Mouse (Mus musculus): ENCODE data around the gene Grcc10. TPM values are rescaled to one million over a fixed set of nuclear protein-coding genes. Genes with fewer than 3 reads are reported as not detected.

The Grcc10 gene
- total and polyA plus RNA-seq, 2 experiments, result 140 to 203 TPM

GRCm38 (mm10) chr6:124759259-124759658, 18.1 kb upstream of the Grcc10 start:
- Histone ChIP-seq H3K4me3 (ENCODE audit: insufficient read depth, low read depth, low read length) (no peak overlapping the region), H3K27ac (replicated peaks; ENCODE audit: insufficient read depth, low read depth, low read length) (no peak overlapping the region), H3K79me2 (ENCODE audit: control insufficient read depth, insufficient read depth, low read length) (peaks cover 23% of the 10 kb centered on the region), H3K27me3 (ENCODE audit: control insufficient read depth, insufficient read depth, low read length) (no peaks in the 10 kb centered on the region), H3K4me1 (ENCODE audit: control insufficient read depth, insufficient read depth, low read length) (peaks cover 26% of the 10 kb centered on the region), H3K36me3 (ENCODE audit: control insufficient read depth, insufficient read depth, low read length) (no peaks in the 10 kb centered on the region), H3K9ac (ENCODE audit: low read depth, low read length) (no peak overlapping the region)
- DNase-seq (ENCODE audit: extremely low read depth, low read depth, low spot score), result peak; percentile 73
- TF ChIP-seq CTCF (IDR thresholded peaks at IDR 0.05; ENCODE audit: low read depth, low read length) (peak; percentile 96), POLR2A (IDR thresholded peaks at IDR 0.05; ENCODE audit: extremely low read depth, insufficient read depth, low read length) (no peak)
- WGBS, result 2% methylated on average over 5 of the region's 5 CpGs

- WGBS, result 33% methylated on average over 2 of the region's 2 CpGs
- Histone ChIP-seq H3K36me3 (ENCODE audit: control insufficient read depth, insufficient read depth, low read length) (no peaks in the 10 kb centered on the region), H3K4me3 (ENCODE audit: insufficient read depth, low read depth, low read length) (no peak overlapping the region), H3K79me2 (ENCODE audit: control insufficient read depth, insufficient read depth, low read length) (peaks cover 23% of the 10 kb centered on the region), H3K9ac (ENCODE audit: low read depth, low read length) (no peak overlapping the region), H3K27ac (replicated peaks; ENCODE audit: insufficient read depth, low read depth, low read length) (peak overlapping the region; percentile 39; the same call in 1 of the 2 replicates), H3K27me3 (ENCODE audit: control insufficient read depth, insufficient read depth, low read length) (no peaks in the 10 kb centered on the region), H3K4me1 (ENCODE audit: control insufficient read depth, insufficient read depth, low read length) (peaks cover 29% of the 10 kb centered on the region)
- DNase-seq (ENCODE audit: extremely low read depth, low read depth, low spot score), result no peak
- no peak for TF ChIP-seq POLR2A (IDR thresholded peaks at IDR 0.05; ENCODE audit: extremely low read depth, insufficient read depth, low read length)
- TF ChIP-seq CTCF (IDR thresholded peaks at IDR 0.05; ENCODE audit: low read depth, low read length), result no peak
Observed at GRCm38 (mm10) chr6:124758849-124759232, 17.7 kb upstream of the Grcc10 start.

- Histone ChIP-seq H3K27ac (replicated peaks; ENCODE audit: insufficient read depth, low read depth, low read length) (peak overlapping the region; percentile 39), H3K4me3 (ENCODE audit: insufficient read depth, low read depth, low read length) (no peak overlapping the region), H3K27me3 (ENCODE audit: control insufficient read depth, insufficient read depth, low read length) (no peaks in the 10 kb centered on the region), H3K9ac (ENCODE audit: low read depth, low read length) (peak overlapping the region; percentile 22; the same call in 1 of the 2 replicates), H3K36me3 (ENCODE audit: control insufficient read depth, insufficient read depth, low read length) (peaks cover 2% of the 10 kb centered on the region; the same call in 1 of the 2 replicates), H3K4me1 (ENCODE audit: control insufficient read depth, insufficient read depth, low read length) (peaks cover 33% of the 10 kb centered on the region), H3K79me2 (ENCODE audit: control insufficient read depth, insufficient read depth, low read length) (peaks cover 27% of the 10 kb centered on the region)
- peak; percentile 82 for DNase-seq (ENCODE audit: extremely low read depth, low read depth, low spot score)
- TF ChIP-seq POLR2A (IDR thresholded peaks at IDR 0.05; ENCODE audit: extremely low read depth, insufficient read depth, low read length) (0 out of 2 replicates have a peak, but pooled peaks have one; percentile 15), CTCF (IDR thresholded peaks at IDR 0.05; ENCODE audit: low read depth, low read length) (no peak)
- WGBS, result 42% methylated on average over 5 of the region's 5 CpGs
Observed at GRCm38 (mm10) chr6:124757909-124758848, 17.0 kb upstream of the Grcc10 start.

GRCm38 (mm10) chr6:124757351-124757880, 16.2 kb upstream of the Grcc10 start:
- DNase-seq (ENCODE audit: extremely low read depth, low read depth, low spot score), result no peak
- Histone ChIP-seq H3K9ac (ENCODE audit: low read depth, low read length) (peak overlapping the region; percentile 100), H3K4me3 (ENCODE audit: insufficient read depth, low read depth, low read length) (peak overlapping the region; percentile 71; the same call in 1 of the 2 replicates), H3K36me3 (ENCODE audit: control insufficient read depth, insufficient read depth, low read length) (peaks cover 2% of the 10 kb centered on the region; the same call in 1 of the 2 replicates), H3K79me2 (ENCODE audit: control insufficient read depth, insufficient read depth, low read length) (peaks cover 29% of the 10 kb centered on the region), H3K27ac (replicated peaks; ENCODE audit: insufficient read depth, low read depth, low read length) (peak overlapping the region; percentile 46), H3K27me3 (ENCODE audit: control insufficient read depth, insufficient read depth, low read length) (no peaks in the 10 kb centered on the region), H3K4me1 (ENCODE audit: control insufficient read depth, insufficient read depth, low read length) (peaks cover 33% of the 10 kb centered on the region)
- 37% methylated on average over 5 of the region's 5 CpGs for WGBS
- TF ChIP-seq POLR2A (IDR thresholded peaks at IDR 0.05; ENCODE audit: extremely low read depth, insufficient read depth, low read length) (no peak), CTCF (IDR thresholded peaks at IDR 0.05; ENCODE audit: low read depth, low read length) (no peak)

- H3K27ac ChIP-seq (replicated peaks; ENCODE audit: insufficient read depth, low read depth, low read length), result peak overlapping the region; percentile 76
Observed at GRCm38 (mm10) chr6:124756652-124757350, 15.6 kb upstream of the Grcc10 start.

More at GRCm38 (mm10) chr6:124756652-124757350, 15.6 kb upstream of the Grcc10 start:
- 2% methylated on average over 51 of the region's 54 CpGs for WGBS
- peaks cover 36% of the 10 kb centered on the region for H3K4me1 ChIP-seq (ENCODE audit: control insufficient read depth, insufficient read depth, low read length)
- TF ChIP-seq POLR2A (IDR thresholded peaks at IDR 0.05; ENCODE audit: extremely low read depth, insufficient read depth, low read length) (peak; percentile 53; the same call in 1 of the 2 replicates), CTCF (IDR thresholded peaks at IDR 0.05; ENCODE audit: low read depth, low read length) (no peak)
- H3K27me3 ChIP-seq (ENCODE audit: control insufficient read depth, insufficient read depth, low read length), result no peaks in the 10 kb centered on the region
- H3K79me2 ChIP-seq (ENCODE audit: control insufficient read depth, insufficient read depth, low read length), result peaks cover 35% of the 10 kb centered on the region
- peak; percentile 43 for DNase-seq (ENCODE audit: extremely low read depth, low read depth, low spot score)
- peak overlapping the region; percentile 100 for H3K9ac ChIP-seq (ENCODE audit: low read depth, low read length)
- H3K36me3 ChIP-seq (ENCODE audit: control insufficient read depth, insufficient read depth, low read length), result peaks cover 2% of the 10 kb centered on the region; the same call in 1 of the 2 replicates
- peak overlapping the region; percentile 71 for H3K4me3 ChIP-seq (ENCODE audit: insufficient read depth, low read depth, low read length)
